Mouse (Mus musculus): ENCODE results near the gene Gm21818. TPM values are rescaled to one million over a fixed set of nuclear protein-coding genes. Genes with fewer than 3 reads are reported as not detected.

The Gm21818 gene
- polyA plus RNA-seq (2014; fragmentation: Illumina TruSeq; extraction: RNeasy Lipid Tissue Mini Kit (QIAGEN cat#74804); ENCODE audit: low read depth, low replicate concordance) = not detected

DNA sequence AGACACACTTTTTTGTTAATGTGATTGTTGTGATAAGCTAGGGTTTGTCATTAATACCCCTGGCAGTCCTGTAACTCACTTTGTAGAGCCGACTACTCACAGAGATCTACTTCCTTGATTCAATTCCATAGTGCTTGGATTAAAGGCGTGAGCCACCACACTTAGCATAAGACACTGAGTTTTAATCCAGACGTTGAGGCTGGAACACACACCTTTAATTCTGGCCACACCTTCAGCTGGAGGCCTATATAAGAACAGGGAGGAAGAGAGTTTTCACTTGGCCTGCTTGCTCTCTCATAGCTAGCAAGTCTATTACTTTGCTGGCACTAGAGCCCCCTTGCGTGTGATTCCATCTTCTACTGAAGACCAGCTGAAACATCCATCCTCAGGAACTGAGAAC, at the start of gene Gm21818:
Gene Gm21818, plus strand, starts transcription at position 301 of the 400 bp plus-strand sequence.

DNA sequence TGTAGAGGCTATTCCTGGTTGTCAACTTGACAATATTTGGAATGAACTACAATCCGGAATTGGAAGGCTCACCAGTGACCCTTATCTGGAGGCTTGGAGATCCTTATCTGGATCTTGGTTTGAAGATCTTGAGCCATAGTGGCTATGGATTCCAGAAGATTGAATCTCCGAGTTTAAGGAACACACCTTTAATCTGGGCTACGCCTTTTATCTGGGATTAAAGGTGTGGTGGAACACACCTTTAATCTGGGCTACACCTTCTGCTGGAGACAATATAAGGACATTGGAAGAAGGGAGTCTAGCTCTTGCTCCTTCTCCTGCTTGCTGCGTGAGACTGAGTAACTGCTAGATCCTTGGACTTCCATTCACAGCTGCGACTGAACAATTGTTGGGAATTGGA, 32.3 kb upstream of the Gm21818 start, which contains the start of gene Gm20767:
Gene Gm20767, plus strand, starts transcription at position 301 of the 400 bp plus-strand sequence.

DNA sequence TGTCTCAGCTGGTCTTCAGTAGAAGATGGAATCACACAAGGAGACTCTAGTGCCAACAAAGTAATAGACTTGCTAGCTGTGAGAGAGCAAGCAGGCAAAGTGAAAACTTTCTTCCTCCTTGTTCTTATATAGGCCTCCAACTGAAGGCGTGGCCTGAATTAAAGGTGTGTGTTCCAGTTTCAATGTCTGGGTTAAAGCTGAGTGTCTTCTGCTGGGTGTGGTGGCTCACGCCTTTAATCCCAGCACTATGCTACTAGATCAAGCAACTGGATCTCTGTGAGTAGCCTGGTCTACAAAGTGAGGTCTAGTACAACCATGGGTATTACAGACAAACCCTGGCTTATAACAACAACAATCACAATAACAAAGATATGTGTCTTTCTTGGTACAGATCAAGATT, 43.6 kb downstream of the Gm21818 start, which contains the start of gene Gm21762:
Gene Gm21762, minus strand, starts transcription at position 101 of the 400 bp plus-strand sequence.

Other genes starting within 250 kb of the Gm21818 start
- not detected for gene Gm21761, start 243.2 kb upstream of the Gm21818 start, polyA plus RNA-seq (2014; fragmentation: Illumina TruSeq; extraction: RNeasy Lipid Tissue Mini Kit (QIAGEN cat#74804); ENCODE audit: low read depth, low replicate concordance)
- not detected for gene B020031M17Rik, start 221.6 kb upstream of the Gm21818 start, polyA plus RNA-seq (2014; fragmentation: Illumina TruSeq; extraction: RNeasy Lipid Tissue Mini Kit (QIAGEN cat#74804); ENCODE audit: low read depth, low replicate concordance)
- not detected for gene Gm36079, start 145.4 kb upstream of the Gm21818 start, polyA plus RNA-seq (2014; fragmentation: Illumina TruSeq; extraction: RNeasy Lipid Tissue Mini Kit (QIAGEN cat#74804); ENCODE audit: low read depth, low replicate concordance)
- 0.21 TPM for gene Gm21188, start 120.2 kb upstream of the Gm21818 start, polyA plus RNA-seq (2014; fragmentation: Illumina TruSeq; extraction: RNeasy Lipid Tissue Mini Kit (QIAGEN cat#74804); ENCODE audit: low read depth, low replicate concordance)
- not detected for gene Gm20767, start 32.2 kb upstream of the Gm21818 start, polyA plus RNA-seq (2014; fragmentation: Illumina TruSeq; extraction: RNeasy Lipid Tissue Mini Kit (QIAGEN cat#74804); ENCODE audit: low read depth, low replicate concordance)
- gene Gm21762, start 43.5 kb downstream of the Gm21818 start, polyA plus RNA-seq (2014; fragmentation: Illumina TruSeq; extraction: RNeasy Lipid Tissue Mini Kit (QIAGEN cat#74804); ENCODE audit: low read depth, low replicate concordance) = not detected
- not detected for gene Gm21731, start 66.7 kb downstream of the Gm21818 start, polyA plus RNA-seq (2014; fragmentation: Illumina TruSeq; extraction: RNeasy Lipid Tissue Mini Kit (QIAGEN cat#74804); ENCODE audit: low read depth, low replicate concordance)
- not detected for gene AF067061, start 90.7 kb downstream of the Gm21818 start, polyA plus RNA-seq (2014; fragmentation: Illumina TruSeq; extraction: RNeasy Lipid Tissue Mini Kit (QIAGEN cat#74804); ENCODE audit: low read depth, low replicate concordance)
- not detected for gene BC147527, start 128.0 kb downstream of the Gm21818 start, polyA plus RNA-seq (2014; fragmentation: Illumina TruSeq; extraction: RNeasy Lipid Tissue Mini Kit (QIAGEN cat#74804); ENCODE audit: low read depth, low replicate concordance)
- not detected for gene Tcstv3, start 144.4 kb downstream of the Gm21818 start, polyA plus RNA-seq (2014; fragmentation: Illumina TruSeq; extraction: RNeasy Lipid Tissue Mini Kit (QIAGEN cat#74804); ENCODE audit: low read depth, low replicate concordance)